Mouse (Mus musculus) stomach, postnatal 0 days (tissue): Measurements from ENCODE around the gene Itga9. TPM values are rescaled to one million over a fixed set of nuclear protein-coding genes. Genes with fewer than 3 reads are reported as not detected.

Experiments
- ATAC-seq: fragments of 200-750 bp; cut with Nextera tagmentation; 2 replicates; pipeline ENCODE4 v1.8.0; 2017; ENCODE audit not compliant: low FRiP score, low TSS enrichment
- DNase-seq: peaks from one replicate; pipeline ENCODE4 v3.0.0-alpha.2; 2016; ENCODE audit warnings: low spot score
- H3K27ac ChIP-seq: fragments of 300-500 bp; sonication (generic); replicated peaks from 2 replicates; pipeline ENCODE4 v1.5.1; 2014; ENCODE audit warnings: mild to moderate bottlenecking, control low read depth
- H3K27me3 ChIP-seq: fragments of 300-500 bp; sonication (generic); 2 replicates; pipeline ENCODE4 v1.6.1; 2014; ENCODE audit warnings: low read length; ENCODE audit not compliant: control insufficient read depth, insufficient read depth
- H3K36me3 ChIP-seq: fragments of 300-500 bp; sonication (generic); 2 replicates; pipeline ENCODE4 v1.6.1; 2014; ENCODE audit warnings: low read length, mixed read lengths; ENCODE audit not compliant: control insufficient read depth, insufficient read depth
- H3K4me1 ChIP-seq: fragments of 300-500 bp; sonication (generic); replicated peaks from 2 replicates; pipeline ENCODE4 v1.6.1; 2014; ENCODE audit warnings: antibody characterized with exemption; ENCODE audit not compliant: control insufficient read depth, insufficient read depth
- H3K4me2 ChIP-seq: fragments of 300-500 bp; sonication (generic); replicated peaks from 2 replicates; pipeline ENCODE4 v1.6.1; 2014; ENCODE audit warnings: low read depth, mild to moderate bottlenecking, control low read depth, moderate library complexity
- H3K4me3 ChIP-seq: fragments of 300-500 bp; sonication (generic); 2 replicates; pipeline ENCODE4 v1.5.1; 2014; ENCODE audit warnings: low read depth, low read length, control low read depth
- H3K9ac ChIP-seq: fragments of 300-500 bp; sonication (generic); 2 replicates; pipeline ENCODE4 v1.6.1; 2014; ENCODE audit warnings: mild to moderate bottlenecking, low read length, control low read depth, mixed read lengths
- H3K9me3 ChIP-seq: fragments of 300-500 bp; sonication (generic); 2 replicates; pipeline ENCODE4 v1.6.1; 2016; ENCODE audit warnings: low read length; ENCODE audit not compliant: control insufficient read depth
- CTCF ChIP-seq: IDR thresholded peaks from 2 replicates; pipeline ENCODE4 v1.5.1; 2016; ENCODE audit warnings: antibody characterized with exemption, low read depth, mild to moderate bottlenecking, moderate library complexity
- EP300 ChIP-seq: optimal IDR thresholded peaks from 2 replicates; pipeline ENCODE3; 2016; ENCODE audit warnings: antibody characterized with exemption
- WGBS: fragments of 180-500 bp; shearing (Covaris S2); extraction: QIAGEN DNeasy Blood & Tissue Kit; methylation state at CpG from one replicate; pipeline ENCODE4 v1.1.7; 2014; 5-methylcytosine and 5-hydroxymethylcytosine counted together
- polyA plus RNA-seq: library from polyadenylated mRNA; unstranded; fragments of >200 nt; fragmentation: Nextera tagmentation; extraction: Ambion mirVana; gene quantifications from 2 replicates; pipeline ENCODE4 v1.2.1, GENCODE M21; 2015

Itga9 gene
- polyA plus RNA-seq, 1 experiment from 2014 or later: 5.3 TPM

- 65% methylated on average over 9 of the region's 9 CpGs for WGBS
- Histone ChIP-seq H3K27me3 (no peaks in the 10 kb centered on the region), H3K9me3 (no peaks in the 10 kb centered on the region), H3K9ac (no peak overlapping the region), H3K36me3 (no peaks in the 10 kb centered on the region), H3K27ac (0 out of 2 replicates have a peak overlapping the region, but pooled peaks have one; percentile 35), H3K4me2 (no peak overlapping the region), H3K4me1 (no peaks in the 10 kb centered on the region; the same call in 1 of the 2 replicates), H3K4me3 (no peak overlapping the region)
- ATAC-seq (no peak), DNase-seq (no peak)
- TF ChIP-seq CTCF: no peak
- TF ChIP-seq EP300: no peak
Measured at GRCm38 (mm10) chr9:118686166-118686961, 79.9 kb downstream of the Itga9 start.

- 61% methylated on average over 4 of the region's 4 CpGs for WGBS
- no peak for TF ChIP-seq EP300
- no peak for TF ChIP-seq CTCF
- Histone ChIP-seq H3K36me3 (no peaks in the 10 kb centered on the region), H3K9ac (no peak overlapping the region), H3K4me1 (no peaks in the 10 kb centered on the region; the same call in 1 of the 2 replicates), H3K9me3 (no peaks in the 10 kb centered on the region), H3K4me2 (no peak overlapping the region), H3K27me3 (no peaks in the 10 kb centered on the region), H3K4me3 (no peak overlapping the region), H3K27ac (no peak overlapping the region)
- no peak for ATAC-seq
- no peak for DNase-seq
Measured at GRCm38 (mm10) chr9:118688248-118688647, 81.8 kb downstream of the Itga9 start.

- DNase-seq (no peak), ATAC-seq (no peak)
- H3K4me3 ChIP-seq: no peak overlapping the region
- no peaks in the 10 kb centered on the region for H3K27me3 ChIP-seq
- H3K27ac ChIP-seq: no peak overlapping the region
- H3K9me3 ChIP-seq: no peaks in the 10 kb centered on the region
- WGBS: 48% methylated on average over 14 of the region's 14 CpGs
- no peak overlapping the region for H3K4me2 ChIP-seq
- TF ChIP-seq EP300 (no peak), CTCF (no peak)
- H3K9ac ChIP-seq: no peak overlapping the region
- no peaks in the 10 kb centered on the region; the same call in 1 of the 2 replicates for H3K4me1 ChIP-seq
- H3K36me3 ChIP-seq: no peaks in the 10 kb centered on the region
Measured at GRCm38 (mm10) chr9:118688921-118689451, 82.5 kb downstream of the Itga9 start.

- Histone ChIP-seq H3K9ac (no peak overlapping the region), H3K27me3 (no peaks in the 10 kb centered on the region), H3K27ac (peak overlapping the region; percentile 13; the same call in 1 of the 2 replicates), H3K4me3 (no peak overlapping the region), H3K4me2 (no peak overlapping the region), H3K4me1 (no peaks in the 10 kb centered on the region; the same call in 1 of the 2 replicates), H3K9me3 (no peaks in the 10 kb centered on the region), H3K36me3 (no peaks in the 10 kb centered on the region)
- 62% methylated on average over 11 of the region's 11 CpGs for WGBS
- DNase-seq (no peak), ATAC-seq (peak; percentile 59; the same call in 1 of the 2 replicates)
- TF ChIP-seq EP300: no peak
- TF ChIP-seq CTCF: no peak
Measured at GRCm38 (mm10) chr9:118693256-118693655, 86.8 kb downstream of the Itga9 start.

- H3K9ac ChIP-seq: no peak overlapping the region
- no peak for DNase-seq
- H3K27me3 ChIP-seq: no peaks in the 10 kb centered on the region
- H3K27ac ChIP-seq: no peak overlapping the region
- peak; percentile 63; the same call in 1 of the 2 replicates for ATAC-seq
- H3K4me2 ChIP-seq: no peak overlapping the region
- H3K4me3 ChIP-seq: no peak overlapping the region
- no peaks in the 10 kb centered on the region for H3K9me3 ChIP-seq
- H3K4me1 ChIP-seq: no peaks in the 10 kb centered on the region
- no peaks in the 10 kb centered on the region for H3K36me3 ChIP-seq
- TF ChIP-seq CTCF (no peak), EP300 (no peak)
- WGBS: 40% methylated on average over 8 of the region's 8 CpGs
Measured at GRCm38 (mm10) chr9:118694420-118694825, 87.9 kb downstream of the Itga9 start.

- no peak overlapping the region for H3K9ac ChIP-seq
- no peaks in the 10 kb centered on the region for H3K9me3 ChIP-seq
- no peak overlapping the region; the same call in 1 of the 2 replicates for H3K27ac ChIP-seq
- H3K4me1 ChIP-seq: peaks cover 2% of the 10 kb centered on the region; the same call in 1 of the 2 replicates
- no peaks in the 10 kb centered on the region for H3K27me3 ChIP-seq
- TF ChIP-seq EP300 (no peak), CTCF (no peak)
- H3K4me2 ChIP-seq: no peak overlapping the region
- DNase-seq (no peak), ATAC-seq (no peak)
- no peaks in the 10 kb centered on the region for H3K36me3 ChIP-seq
- 67% methylated on average over 8 of the region's 8 CpGs for WGBS
- H3K4me3 ChIP-seq: no peak overlapping the region
Measured at GRCm38 (mm10) chr9:118698191-118698590, 91.7 kb downstream of the Itga9 start.
